Comparison of ENCODE assay signal across 10 mouse cellular contexts in the genomic region with DNA sequence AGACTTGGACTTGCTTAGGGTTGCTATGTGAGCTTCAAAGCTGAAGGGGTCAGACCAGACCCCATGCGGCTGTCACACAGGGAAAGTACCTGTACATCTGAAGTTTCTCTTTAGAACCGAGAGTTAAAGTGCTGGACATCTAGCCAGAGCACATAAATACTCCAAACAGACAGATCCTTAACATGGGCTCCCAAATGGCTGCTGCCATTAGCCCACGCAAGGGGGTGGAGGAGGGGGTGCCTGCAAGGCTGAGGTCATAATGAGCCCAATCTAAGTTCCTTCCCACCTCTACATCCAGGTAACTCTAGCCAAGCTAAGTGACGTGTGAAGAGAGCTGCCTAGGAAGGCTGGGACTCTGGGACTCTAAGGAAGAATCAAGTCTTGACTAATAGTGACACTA. TPM values are rescaled to one million over a fixed set of nuclear protein-coding genes. Genes with fewer than 3 reads are reported as not detected.
DNase-seq lines count a peak whose midpoint lies in the region; ATAC-seq lines count a peak whose summit lies in the region.
"Had no signal": no experiment of that assay in that cellular context is flagged by ENCODE, and none has a peak within 500 bp of the region (broad histone marks: within the 10 kb centered on the region; RNA-seq: fewer than 3 reads in every experiment).

A gene (plus strand): TSS at position 301 of the 400 bp plus-strand sequence.

- H3K4me1 ChIP-seq in kidney, embryonic 14.5 days (ENCODE audit: control insufficient read depth, insufficient read depth, low read length): peaks cover 10% of the 10 kb centered on the region
- peaks cover 34% of the 10 kb centered on the region for H3K4me1 ChIP-seq in embryonic facial prominence, embryonic 13.5 days
- H3K4me1 ChIP-seq in hindbrain, embryonic 16.5 days (ENCODE audit: control insufficient read depth, insufficient read depth, low read depth, low read length): peaks cover 22% of the 10 kb centered on the region
- peaks cover 26% of the 10 kb centered on the region for H3K4me1 ChIP-seq in midbrain, embryonic 15.5 days

- intact Hi-C loops in left cerebral cortex, postnatal 10 days (cut with DNase I): loop anchor here (10.0 kb wide), 1 partner anchor 63 kb away; a partner anchor contains a TSS

- no peak within 1 kb of the TSS for H3K27ac ChIP-seq in kidney, embryonic 14.5 days (ENCODE audit: low read depth, low read length)
- H3K27ac ChIP-seq in embryonic facial prominence, embryonic 13.5 days: no peak within 1 kb of the TSS; the same call in 1 of the 2 replicates
- H3K27ac ChIP-seq in hindbrain, embryonic 16.5 days (ENCODE audit: low read depth, low read length): peak within 1 kb of the TSS; percentile 65
- no peak within 1 kb of the TSS; the same call in 1 of the 2 replicates for H3K27ac ChIP-seq in midbrain, embryonic 15.5 days

- peaks cover 32% of the 10 kb centered on the region for H3K27me3 ChIP-seq in kidney, embryonic 14.5 days (ENCODE audit: control insufficient read depth, insufficient read depth, low read length)
- peaks cover 35% of the 10 kb centered on the region for H3K27me3 ChIP-seq in embryonic facial prominence, embryonic 13.5 days
- no peaks in the 10 kb centered on the region; the same call in 1 of the 2 replicates for H3K27me3 ChIP-seq in hindbrain, embryonic 16.5 days (replicated peaks; ENCODE audit: control insufficient read depth, insufficient read depth, low read length)
- H3K27me3 ChIP-seq in midbrain, embryonic 15.5 days (replicated peaks): peaks cover 14% of the 10 kb centered on the region; the same call in 1 of the 2 replicates
- H3K27me3 ChIP-seq: Patski had no signal

- H3K36me3 ChIP-seq in kidney, embryonic 14.5 days (ENCODE audit: control insufficient read depth, insufficient read depth, low read length): no peaks in the 10 kb centered on the region
- no peaks in the 10 kb centered on the region for H3K36me3 ChIP-seq in embryonic facial prominence, embryonic 13.5 days
- no peaks in the 10 kb centered on the region for H3K36me3 ChIP-seq in hindbrain, embryonic 16.5 days (ENCODE audit: control insufficient read depth, insufficient read depth, low read length)
- H3K36me3 ChIP-seq in midbrain, embryonic 15.5 days (replicated peaks): no peaks in the 10 kb centered on the region

- WGBS in kidney, embryonic 14.5 days: 76% methylated on average over 4 of the region's 4 CpGs
- 79% methylated on average over 4 of the region's 4 CpGs for WGBS in embryonic facial prominence, embryonic 13.5 days
- WGBS in hindbrain, embryonic 16.5 days: 80% methylated on average over 4 of the region's 4 CpGs
- 89% methylated on average over 4 of the region's 4 CpGs for WGBS in midbrain, embryonic 15.5 days

- no peaks in the 10 kb centered on the region for H3K9me3 ChIP-seq in kidney, embryonic 14.5 days (ENCODE audit: control insufficient read depth, low read length)
- H3K9me3 ChIP-seq in embryonic facial prominence, embryonic 13.5 days: no peaks in the 10 kb centered on the region
- no peaks in the 10 kb centered on the region for H3K9me3 ChIP-seq in hindbrain, embryonic 16.5 days (ENCODE audit: control insufficient read depth, low read length)
- no peaks in the 10 kb centered on the region for H3K9me3 ChIP-seq in midbrain, embryonic 15.5 days

- no peak for ATAC-seq in kidney, embryonic 14.5 days (ENCODE audit: low FRiP score, low TSS enrichment)
- no peak for ATAC-seq in embryonic facial prominence, embryonic 13.5 days (ENCODE audit: insufficient number of reproducible peaks, insufficient read depth, low FRiP score, low TSS enrichment, low read depth)
- ATAC-seq in hindbrain, embryonic 16.5 days: no peak
- ATAC-seq in midbrain, embryonic 15.5 days (replicated peaks): no peak
- ATAC-seq: Patski had no signal

- no peak within 1 kb of the TSS for H3K9ac ChIP-seq in kidney, embryonic 14.5 days (ENCODE audit: low read depth, low read length)
- peak within 1 kb of the TSS; percentile 40 for H3K9ac ChIP-seq in embryonic facial prominence, embryonic 13.5 days
- peak within 1 kb of the TSS; percentile 29 for H3K9ac ChIP-seq in hindbrain, embryonic 16.5 days (ENCODE audit: low read depth, low read length)
- H3K9ac ChIP-seq in midbrain, embryonic 15.5 days: no peak within 1 kb of the TSS

- peak within 1 kb of the TSS; percentile 27 for H3K4me2 ChIP-seq in kidney, embryonic 14.5 days (replicated peaks; ENCODE audit: low read depth, low read length)
- peak within 1 kb of the TSS; percentile 53 for H3K4me2 ChIP-seq in embryonic facial prominence, embryonic 13.5 days
- H3K4me2 ChIP-seq in hindbrain, embryonic 16.5 days (ENCODE audit: low read length): peak within 1 kb of the TSS; percentile 42
- peak within 1 kb of the TSS; percentile 33 for H3K4me2 ChIP-seq in midbrain, embryonic 15.5 days

- DNase-seq in kidney, adult 9 months: no peak
- no peak for DNase-seq in ovary, postnatal 14 days (ENCODE audit: low spot score)
- no peak for DNase-seq in left cerebral cortex, postnatal 10 days (ENCODE audit: extremely low spot score in 1 of 2, low spot score in 2 of 2)
- no peak for DNase-seq in kidney, postnatal 4 days

- H3K4me3 ChIP-seq in kidney, embryonic 14.5 days (ENCODE audit: low read length): peak within 1 kb of the TSS; percentile 12; the same call in 1 of the 2 replicates
- H3K4me3 ChIP-seq in embryonic facial prominence, embryonic 13.5 days: peak within 1 kb of the TSS; percentile 23; the same call in 1 of the 2 replicates
- H3K4me3 ChIP-seq in hindbrain, embryonic 16.5 days (ENCODE audit: low read length): no peak within 1 kb of the TSS
- H3K4me3 ChIP-seq in midbrain, embryonic 15.5 days: no peak within 1 kb of the TSS

RNA-seq across cellular contexts. Expression of the gene that starts here (rescaled TPM):
- polyA plus RNA-seq in kidney, embryonic 14.5 days (2014; fragmentation: Nextera tagmentation; extraction: Ambion mirVana): not detected in 2 replicates
- polyA plus RNA-seq in embryonic facial prominence, embryonic 13.5 days (2015; fragmentation: Nextera tagmentation; extraction: Ambion mirVana): 0.41 and 0.45 TPM in 2 replicates
- polyA plus RNA-seq in hindbrain, embryonic 16.5 days (2015; fragmentation: Nextera tagmentation; extraction: Ambion mirVana): 0.47 and 0.50 TPM in 2 replicates
- polyA plus RNA-seq in midbrain, embryonic 15.5 days (2015; fragmentation: Nextera tagmentation; extraction: Ambion mirVana): 0.36 and 0.60 TPM in 2 replicates
- not detected for total RNA-seq in left cerebral cortex, postnatal 10 days (2021)
- total RNA-seq: layer of hippocampus, postnatal 10 days had no signal
- polyA plus RNA-seq: Patski had no signal

Comparison
In these comparisons a context has a peak if more than half of its experiments do, and no peak if none do; other contexts are left out.
1. H3K4me3 ChIP-seq: peak in kidney, embryonic 14.5 days (single experiment) and embryonic facial prominence, embryonic 13.5 days (single experiment); none in hindbrain, embryonic 16.5 days (single experiment) and midbrain, embryonic 15.5 days (single experiment).
2. H3K9ac ChIP-seq: peak in embryonic facial prominence, embryonic 13.5 days (single experiment) and hindbrain, embryonic 16.5 days (single experiment); none in kidney, embryonic 14.5 days (single experiment) and midbrain, embryonic 15.5 days (single experiment).
3. Peak in every context shown above with its lines, with median percentiles within 50 percentile points of each other: H3K4me2 ChIP-seq.